Mouse (Mus musculus): ENCODE results near the gene Cryl1.

DNA sequence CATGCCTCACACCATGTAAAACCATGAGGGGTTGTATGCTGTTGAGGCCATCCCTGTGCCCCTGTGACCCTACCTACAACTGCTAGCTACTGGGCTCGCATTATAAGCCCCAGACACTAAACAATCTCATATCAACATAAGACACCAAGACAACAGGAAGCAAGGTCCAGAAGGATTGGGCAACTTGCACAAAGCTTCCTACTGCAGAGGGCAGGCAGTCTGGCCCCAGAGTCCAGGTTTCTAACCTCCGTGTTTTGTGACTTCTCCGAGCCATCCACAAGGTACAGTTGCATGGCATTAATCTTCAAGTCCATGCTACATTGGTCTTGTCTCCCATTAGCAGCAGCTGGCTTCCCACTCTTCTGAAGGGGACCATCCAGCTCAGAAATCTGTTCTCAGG is 129.4 kb downstream of the Cryl1 start:
- no peak for TF ChIP-seq CTCF (IDR thresholded peaks at IDR 0.05; ENCODE audit: insufficient read depth, low read depth, low read length)
- no peak for TF ChIP-seq POLR2A (IDR thresholded peaks at IDR 0.05; ENCODE audit: insufficient read depth, low read depth, low read length)

Data from olfactory bulb, adult 2 months (tissue).